Mouse (Mus musculus): ENCODE data around the gene Eif2b5. TPM values are rescaled to one million over a fixed set of nuclear protein-coding genes. Genes with fewer than 3 reads are reported as not detected.
A peak's percentile ranks its signal among the peaks of the same experiment; 100 is the strongest.
"Not testable (repeated sequence)": the region's sequence is repeated elsewhere in the genome, so short reads cannot be mapped to it uniquely, and the experiment has no call there.

The Eif2b5 gene
- polyA plus RNA-seq, 1 experiment from 2014 or later: 89.6 TPM

DNA sequence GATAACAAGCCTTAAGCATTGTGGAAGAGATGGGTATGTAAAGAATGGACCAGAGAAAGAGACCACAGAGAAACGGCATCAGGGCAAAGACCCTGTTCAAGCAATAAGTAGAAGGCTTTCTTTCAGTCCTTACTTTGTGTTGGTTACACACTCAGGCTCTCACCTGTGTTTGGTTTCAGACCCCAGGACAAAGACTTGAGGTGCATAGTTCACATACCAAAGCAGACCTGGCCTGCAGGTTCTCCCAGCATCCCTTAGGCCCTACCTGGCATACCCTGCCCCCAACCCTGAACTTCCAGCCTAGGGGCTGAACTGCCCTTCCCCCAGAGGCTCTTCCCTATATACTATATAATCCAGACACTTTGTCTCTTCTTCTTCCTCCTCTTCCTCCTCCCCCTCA is 23.3 kb upstream of the Eif2b5 start:
- Histone ChIP-seq H3K4me1 (replicated peaks) (peaks cover 33% of the 10 kb centered on the region), H3K27me3 (replicated peaks) (no peaks in the 10 kb centered on the region), H3K9ac (no peak overlapping the region), H3K36me3 (no peaks in the 10 kb centered on the region), H3K27ac (ENCODE audit: poor library complexity, severe bottlenecking) (no peak overlapping the region), H3K4me3 (no peak overlapping the region), H3K4me2 (no peak overlapping the region), H3K9me3 (replicated peaks) (no peaks in the 10 kb centered on the region)
- 91% methylated on average over 1 of the region's 1 CpGs for WGBS
- no peak for ATAC-seq (ENCODE audit: insufficient number of reproducible peaks, low FRiP score)

DNA sequence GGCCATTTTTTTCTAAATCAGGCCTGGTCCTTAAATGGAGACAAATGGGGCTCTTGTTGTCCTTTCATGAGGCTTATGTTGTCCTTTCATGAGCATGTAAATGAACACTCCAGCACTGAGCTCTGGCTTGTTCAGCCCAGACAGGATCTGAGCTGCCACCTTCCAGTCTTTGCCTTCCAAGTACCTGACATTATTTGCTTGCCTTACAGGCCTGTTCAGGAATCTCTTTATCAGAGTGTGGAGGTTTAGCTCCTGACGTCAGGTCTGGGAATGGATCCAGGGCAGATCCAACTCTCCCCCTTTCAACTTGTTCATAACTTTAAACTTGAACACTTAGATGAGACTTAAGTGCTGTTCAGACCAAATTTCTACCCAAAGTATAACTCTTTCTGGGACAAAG is 21.8 kb upstream of the Eif2b5 start:
- no peaks in the 10 kb centered on the region for H3K36me3 ChIP-seq
- no peak overlapping the region for H3K9ac ChIP-seq
- 9% methylated on average over 1 of the region's 1 CpGs for WGBS
- peaks cover 33% of the 10 kb centered on the region for H3K4me1 ChIP-seq (replicated peaks)
- no peaks in the 10 kb centered on the region for H3K27me3 ChIP-seq (replicated peaks)
- H3K27ac ChIP-seq (ENCODE audit: poor library complexity, severe bottlenecking): peak overlapping the region; percentile 97
- no peak overlapping the region for H3K4me3 ChIP-seq
- no peaks in the 10 kb centered on the region for H3K9me3 ChIP-seq (replicated peaks)
- ATAC-seq (ENCODE audit: insufficient number of reproducible peaks, low FRiP score): peak; percentile 86
- peak overlapping the region; percentile 31; the same call in 1 of the 2 replicates for H3K4me2 ChIP-seq

DNA sequence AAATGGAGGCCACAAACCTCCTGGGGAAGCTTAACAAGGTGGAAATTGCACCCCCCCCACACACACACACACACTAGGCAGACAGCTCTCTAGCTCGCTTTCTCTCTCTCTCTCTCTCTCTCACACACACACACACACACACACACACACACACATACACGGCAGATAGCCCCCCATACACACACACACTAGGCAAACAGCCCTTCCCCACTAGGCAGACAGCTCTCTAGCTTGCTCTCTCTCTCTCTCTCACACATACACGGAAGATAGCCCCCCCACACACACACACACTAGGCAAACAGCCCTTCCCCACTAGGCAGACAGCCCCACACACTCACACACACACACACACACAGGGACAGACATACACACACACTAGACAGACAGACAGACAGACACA is 21.3 kb upstream of the Eif2b5 start:
- H3K27ac ChIP-seq (ENCODE audit: poor library complexity, severe bottlenecking): peak overlapping the region; percentile 97
- ATAC-seq (ENCODE audit: insufficient number of reproducible peaks, low FRiP score): peak; percentile 79
- peak overlapping the region; percentile 63 for H3K9ac ChIP-seq
- H3K36me3 ChIP-seq: no peaks in the 10 kb centered on the region
- 14% methylated on average over 2 of the region's 3 CpGs for WGBS
- H3K27me3 ChIP-seq (replicated peaks): no peaks in the 10 kb centered on the region
- peaks cover 33% of the 10 kb centered on the region for H3K4me1 ChIP-seq (replicated peaks)
- H3K4me3 ChIP-seq: no peak overlapping the region
- no peaks in the 10 kb centered on the region for H3K9me3 ChIP-seq (replicated peaks)
- H3K4me2 ChIP-seq: peak overlapping the region; percentile 31

DNA sequence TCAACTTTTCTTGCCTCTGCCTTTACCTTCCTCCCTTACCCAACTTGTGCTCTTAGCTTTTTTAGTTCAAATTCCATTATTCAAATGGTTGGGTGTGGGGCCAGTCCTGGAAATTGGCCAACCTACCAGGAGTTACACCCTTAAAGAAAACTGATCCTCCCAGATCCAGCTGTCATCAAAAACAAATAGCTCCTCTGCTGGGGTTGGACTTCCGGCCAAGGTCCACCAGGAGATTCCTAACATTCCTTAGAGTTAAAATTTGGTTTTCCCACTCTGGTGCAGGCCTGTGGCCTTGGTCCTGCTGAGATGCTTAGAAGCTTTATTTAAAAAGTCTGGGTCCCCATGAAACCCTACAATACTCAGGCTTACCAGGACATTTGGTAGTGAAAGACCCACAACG is 20.1 kb upstream of the Eif2b5 start:
- no peak overlapping the region for H3K4me3 ChIP-seq
- H3K27me3 ChIP-seq (replicated peaks): no peaks in the 10 kb centered on the region
- H3K4me1 ChIP-seq (replicated peaks): peaks cover 33% of the 10 kb centered on the region
- no peak overlapping the region for H3K9ac ChIP-seq
- H3K36me3 ChIP-seq: no peaks in the 10 kb centered on the region
- no peak for ATAC-seq (ENCODE audit: insufficient number of reproducible peaks, low FRiP score)
- no peak overlapping the region for H3K4me2 ChIP-seq
- 55% methylated on average over 2 of the region's 2 CpGs for WGBS
- H3K9me3 ChIP-seq (replicated peaks): no peaks in the 10 kb centered on the region
- peak overlapping the region; percentile 12; the same call in 1 of the 2 replicates for H3K27ac ChIP-seq (ENCODE audit: poor library complexity, severe bottlenecking)

DNA sequence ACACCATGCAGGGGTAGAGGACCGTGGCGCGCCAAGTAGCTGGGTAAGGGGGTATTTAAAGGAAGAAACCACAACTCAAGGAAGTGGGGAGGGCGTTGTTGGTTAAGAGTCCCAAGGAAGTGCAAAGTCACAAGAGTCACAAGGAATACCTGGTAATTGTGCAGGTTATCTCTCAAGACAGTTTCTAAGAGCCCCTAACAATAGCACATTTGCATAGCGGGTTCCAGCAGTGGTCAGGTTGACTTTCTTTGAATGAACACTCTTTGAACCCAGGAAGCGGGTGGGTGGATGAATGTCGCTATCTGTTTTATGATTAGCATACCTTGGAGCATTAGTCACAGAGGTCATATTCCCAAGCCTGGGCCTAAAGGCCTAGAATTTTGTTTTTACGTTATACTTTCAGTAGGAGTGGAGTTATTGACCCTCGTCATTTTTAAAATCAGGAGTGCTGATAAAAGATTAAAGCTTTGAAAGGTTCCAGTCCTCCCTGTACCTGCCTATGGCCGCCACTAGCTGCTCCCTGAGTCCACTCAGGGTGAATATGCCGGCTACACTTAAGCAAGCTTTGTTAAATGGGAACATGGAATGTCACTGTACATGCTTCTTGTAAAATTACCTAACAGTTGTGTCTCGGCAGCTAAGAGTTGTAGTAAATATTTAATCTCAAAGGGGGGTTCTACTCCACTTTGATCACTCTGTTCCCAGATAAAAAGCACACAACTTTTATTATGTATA is 19.4 kb upstream of the Eif2b5 start:
- H3K27ac ChIP-seq (ENCODE audit: poor library complexity, severe bottlenecking): peak overlapping the region; percentile 12; the same call in 1 of the 2 replicates

DNA sequence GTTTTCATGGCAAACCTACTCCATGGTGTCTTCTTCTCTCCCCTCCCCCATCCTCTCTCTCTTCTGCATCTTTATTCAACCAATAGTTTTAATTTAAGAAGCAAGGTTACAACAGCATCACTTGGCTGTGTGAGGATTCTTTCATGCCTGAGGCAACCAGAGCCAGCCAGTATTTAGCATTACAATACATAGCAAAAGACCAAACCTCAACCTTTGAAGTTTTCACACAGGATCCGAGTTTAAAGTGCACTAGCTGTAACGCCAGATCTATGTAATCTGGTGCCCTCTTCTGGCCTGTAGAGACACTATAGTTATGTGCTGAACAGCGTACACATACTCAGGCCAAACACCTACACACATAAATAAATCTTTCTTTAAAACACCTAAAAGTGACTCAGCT is 18.5 kb upstream of the Eif2b5 start:
- 39% methylated on average over 3 of the region's 3 CpGs for WGBS
- Histone ChIP-seq H3K4me3 (no peak overlapping the region), H3K27me3 (replicated peaks) (no peaks in the 10 kb centered on the region), H3K9ac (no peak overlapping the region), H3K9me3 (replicated peaks) (no peaks in the 10 kb centered on the region), H3K27ac (ENCODE audit: poor library complexity, severe bottlenecking) (no peak overlapping the region), H3K4me2 (no peak overlapping the region), H3K4me1 (replicated peaks) (peaks cover 29% of the 10 kb centered on the region), H3K36me3 (no peaks in the 10 kb centered on the region)
- no peak for ATAC-seq (ENCODE audit: insufficient number of reproducible peaks, low FRiP score)

More for the DNA sequence above, 19.4 kb upstream of the Eif2b5 start:
- not testable (repeated sequence) for H3K36me3 ChIP-seq; H3K27me3 ChIP-seq (replicated peaks); H3K9ac ChIP-seq; H3K9me3 ChIP-seq (replicated peaks); ATAC-seq (ENCODE audit: insufficient number of reproducible peaks, low FRiP score); H3K4me2 ChIP-seq; H3K4me3 ChIP-seq
- peaks cover 32% of the 10 kb centered on the region for H3K4me1 ChIP-seq (replicated peaks)
- WGBS: 86% methylated on average over 12 of the region's 12 CpGs

DNA sequence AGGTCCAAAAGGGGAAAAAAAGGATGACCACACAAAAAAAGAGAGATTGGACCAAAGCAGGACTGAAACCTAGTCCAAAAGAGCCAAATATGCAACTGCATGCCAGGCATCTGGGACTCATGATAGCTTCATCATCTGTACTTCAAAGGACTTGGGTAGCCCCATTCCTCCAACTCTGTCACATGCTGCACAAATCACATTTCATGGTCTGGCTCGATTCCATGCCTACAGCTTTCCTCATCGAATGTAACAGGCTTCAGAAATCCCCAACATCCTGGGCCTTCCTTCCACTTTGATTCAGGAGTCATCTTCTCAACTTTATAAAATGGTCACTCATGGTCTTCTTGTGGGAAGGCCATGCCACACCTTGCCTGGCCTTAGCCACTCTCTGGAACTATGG is 16.9 kb upstream of the Eif2b5 start:
- no peak for ATAC-seq (ENCODE audit: insufficient number of reproducible peaks, low FRiP score)
- no peak overlapping the region for H3K4me2 ChIP-seq
- H3K36me3 ChIP-seq: no peaks in the 10 kb centered on the region
- H3K9me3 ChIP-seq (replicated peaks): no peaks in the 10 kb centered on the region
- peaks cover 16% of the 10 kb centered on the region for H3K4me1 ChIP-seq (replicated peaks)
- 67% methylated on average over 2 of the region's 2 CpGs for WGBS
- no peaks in the 10 kb centered on the region for H3K27me3 ChIP-seq (replicated peaks)
- no peak overlapping the region for H3K9ac ChIP-seq
- no peak overlapping the region for H3K4me3 ChIP-seq
- H3K27ac ChIP-seq (ENCODE audit: poor library complexity, severe bottlenecking): no peak overlapping the region

DNA sequence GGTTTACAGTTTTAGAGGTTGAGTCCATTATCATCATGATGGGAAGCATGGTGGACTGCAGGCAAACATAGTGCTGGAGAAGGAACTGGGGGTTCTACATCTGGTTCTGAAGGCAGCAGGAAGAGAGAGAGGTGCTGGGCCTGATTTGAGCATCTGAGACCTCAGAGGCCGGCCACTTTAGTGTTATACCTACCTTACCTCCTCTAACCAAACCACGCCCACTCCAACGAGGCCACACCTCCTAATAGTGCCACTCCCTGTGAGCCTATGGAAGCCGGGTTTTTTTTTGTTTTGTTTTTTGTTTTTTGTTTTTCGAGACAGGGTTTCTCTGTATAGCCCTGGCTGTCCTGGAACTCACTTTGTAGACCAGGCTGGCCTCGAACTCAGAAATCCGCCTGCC is 14.9 kb upstream of the Eif2b5 start:
- H3K27ac ChIP-seq (ENCODE audit: poor library complexity, severe bottlenecking); ATAC-seq (ENCODE audit: insufficient number of reproducible peaks, low FRiP score); H3K4me3 ChIP-seq; H3K4me2 ChIP-seq; H3K9ac ChIP-seq; H3K27me3 ChIP-seq (replicated peaks); H3K4me1 ChIP-seq (replicated peaks); H3K36me3 ChIP-seq; H3K9me3 ChIP-seq (replicated peaks): not testable (repeated sequence)
- whole genome bisulfite sequencing: 82% methylated on average over 7 of the region's 7 CpGs

DNA sequence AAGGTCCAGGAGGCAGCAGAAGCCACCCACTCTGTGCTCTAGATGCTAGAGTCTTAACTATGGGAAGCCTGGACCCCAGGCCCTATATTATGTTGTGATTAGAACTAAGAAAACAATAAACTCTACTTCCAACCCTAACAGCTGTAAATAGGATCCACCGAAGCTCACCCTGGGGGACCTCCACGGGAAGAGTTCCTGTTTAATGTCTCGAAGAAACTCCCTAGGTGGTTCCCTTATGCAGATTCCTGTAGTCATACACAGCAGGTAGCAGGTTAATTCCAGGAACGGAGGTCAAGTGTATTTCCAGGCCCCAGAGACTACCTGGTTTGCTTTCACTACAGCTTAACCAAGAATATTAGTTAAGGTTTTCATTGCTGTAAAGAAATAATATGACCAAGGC is 13.6 kb upstream of the Eif2b5 start:
- Histone ChIP-seq H3K27ac (ENCODE audit: poor library complexity, severe bottlenecking) (no peak overlapping the region), H3K4me1 (replicated peaks) (no peaks in the 10 kb centered on the region), H3K9ac (no peak overlapping the region), H3K27me3 (replicated peaks) (no peaks in the 10 kb centered on the region), H3K4me3 (no peak overlapping the region), H3K36me3 (no peaks in the 10 kb centered on the region), H3K4me2 (no peak overlapping the region), H3K9me3 (replicated peaks) (no peaks in the 10 kb centered on the region)
- ATAC-seq (ENCODE audit: insufficient number of reproducible peaks, low FRiP score): no peak
- WGBS: 40% methylated on average over 4 of the region's 4 CpGs

DNA sequence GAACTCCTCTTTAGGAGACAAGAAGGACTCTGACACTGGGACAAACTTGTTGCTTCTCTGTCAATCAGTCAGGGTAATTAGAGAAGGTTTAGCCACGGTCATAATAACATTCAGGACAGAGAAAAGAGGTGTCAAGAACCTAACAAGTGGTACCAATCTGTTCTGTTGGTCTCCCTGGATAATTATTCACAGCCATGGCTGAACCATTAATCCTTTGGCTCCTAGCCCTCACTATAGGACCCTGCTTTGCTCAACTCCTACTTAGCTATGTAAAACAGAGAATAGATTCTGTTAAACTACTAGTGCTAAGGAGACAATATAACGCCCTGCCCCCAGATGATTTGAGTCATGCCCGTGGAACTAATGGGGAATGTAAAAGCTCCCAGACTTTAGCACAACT is 12.6 kb upstream of the Eif2b5 start:
- H3K4me3 ChIP-seq: no peak overlapping the region
- H3K27me3 ChIP-seq (replicated peaks): no peaks in the 10 kb centered on the region
- no peaks in the 10 kb centered on the region for H3K9me3 ChIP-seq (replicated peaks)
- H3K27ac ChIP-seq (ENCODE audit: poor library complexity, severe bottlenecking): no peak overlapping the region
- no peak overlapping the region for H3K4me2 ChIP-seq
- no peak for ATAC-seq (ENCODE audit: insufficient number of reproducible peaks, low FRiP score)
- WGBS: 67% methylated on average over 3 of the region's 3 CpGs
- no peaks in the 10 kb centered on the region for H3K36me3 ChIP-seq
- no peaks in the 10 kb centered on the region for H3K4me1 ChIP-seq (replicated peaks)
- H3K9ac ChIP-seq: no peak overlapping the region

DNA sequence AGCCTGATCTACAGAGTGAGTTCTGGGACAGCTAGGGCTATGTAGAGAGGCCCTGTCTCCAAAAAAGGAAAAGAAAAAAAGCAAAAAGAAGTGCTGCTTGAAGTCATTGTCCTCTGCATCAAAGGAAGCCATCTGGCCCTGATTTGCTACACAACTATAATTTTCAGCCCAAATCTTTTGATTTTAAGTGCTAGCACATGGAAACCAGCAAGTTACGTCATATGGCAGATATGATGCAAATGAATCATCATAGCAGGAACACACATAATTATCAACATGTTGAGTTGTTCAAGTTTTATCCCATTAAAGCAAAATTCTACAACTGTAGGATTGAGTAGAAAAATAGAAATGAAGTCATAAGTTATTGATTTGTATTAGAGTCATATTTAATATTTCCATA is 10.5 kb upstream of the Eif2b5 start:
- no peaks in the 10 kb centered on the region for H3K36me3 ChIP-seq
- H3K27ac ChIP-seq (ENCODE audit: poor library complexity, severe bottlenecking): no peak overlapping the region
- H3K9me3 ChIP-seq (replicated peaks): no peaks in the 10 kb centered on the region
- H3K4me2 ChIP-seq: no peak overlapping the region
- no peaks in the 10 kb centered on the region for H3K4me1 ChIP-seq (replicated peaks)
- H3K4me3 ChIP-seq: no peak overlapping the region
- ATAC-seq (ENCODE audit: insufficient number of reproducible peaks, low FRiP score): no peak
- no peaks in the 10 kb centered on the region for H3K27me3 ChIP-seq (replicated peaks)
- WGBS: 81% methylated on average over 1 of the region's 1 CpGs
- H3K9ac ChIP-seq: no peak overlapping the region

DNA sequence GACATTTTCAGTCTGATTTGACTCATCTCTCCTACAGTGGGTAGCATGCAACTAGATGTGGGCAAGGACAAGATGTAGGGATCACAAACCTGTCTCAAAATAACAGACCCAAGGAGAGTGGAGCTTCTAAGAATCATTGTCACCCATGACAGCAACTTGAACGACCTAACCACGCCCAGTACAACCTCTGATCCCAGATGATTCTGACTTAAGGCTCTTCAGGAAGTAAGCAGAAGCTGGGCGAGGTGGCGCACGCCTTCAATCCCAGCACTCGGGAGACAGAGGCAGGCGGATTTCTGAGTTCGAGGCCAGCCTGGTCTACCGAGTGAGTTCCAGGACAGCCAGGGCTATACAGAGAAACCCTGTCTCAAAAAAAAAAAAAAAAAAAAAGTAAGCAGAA is 9.9 kb upstream of the Eif2b5 start:
- not testable (repeated sequence) for H3K9ac ChIP-seq; H3K27me3 ChIP-seq (replicated peaks); H3K36me3 ChIP-seq; H3K4me1 ChIP-seq (replicated peaks); ATAC-seq (ENCODE audit: insufficient number of reproducible peaks, low FRiP score); H3K4me3 ChIP-seq; H3K9me3 ChIP-seq (replicated peaks); H3K27ac ChIP-seq (ENCODE audit: poor library complexity, severe bottlenecking); H3K4me2 ChIP-seq
- 82% methylated on average over 9 of the region's 9 CpGs for WGBS
